Mouse (Mus musculus): ENCODE data around the gene Kdm4b.

Kdm4b gene

DNA sequence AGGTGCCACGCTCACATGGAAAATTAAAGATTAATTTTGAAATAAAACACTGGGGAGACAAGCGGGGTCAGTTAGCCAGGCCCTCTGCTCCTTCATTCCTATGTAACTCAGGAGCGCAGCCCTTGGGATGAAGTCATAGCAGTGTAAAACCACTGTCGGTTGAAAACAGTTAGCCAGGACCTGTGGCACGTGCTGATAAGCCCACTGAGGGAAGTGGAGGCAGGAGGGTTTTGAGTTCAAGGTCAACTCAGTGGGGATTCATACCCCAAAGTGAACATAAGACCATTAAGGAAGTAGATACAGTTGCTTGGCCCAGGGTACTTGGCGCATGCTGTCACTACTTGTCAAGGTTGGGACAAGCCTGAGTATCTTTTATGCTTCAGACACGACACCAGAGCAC is 85.6 kb downstream of the Kdm4b start:
- TF ChIP-seq GATA4 (IDR thresholded peaks at IDR 0.05; ENCODE audit: insufficient replicate concordance, low read length), result no peak

DNA sequence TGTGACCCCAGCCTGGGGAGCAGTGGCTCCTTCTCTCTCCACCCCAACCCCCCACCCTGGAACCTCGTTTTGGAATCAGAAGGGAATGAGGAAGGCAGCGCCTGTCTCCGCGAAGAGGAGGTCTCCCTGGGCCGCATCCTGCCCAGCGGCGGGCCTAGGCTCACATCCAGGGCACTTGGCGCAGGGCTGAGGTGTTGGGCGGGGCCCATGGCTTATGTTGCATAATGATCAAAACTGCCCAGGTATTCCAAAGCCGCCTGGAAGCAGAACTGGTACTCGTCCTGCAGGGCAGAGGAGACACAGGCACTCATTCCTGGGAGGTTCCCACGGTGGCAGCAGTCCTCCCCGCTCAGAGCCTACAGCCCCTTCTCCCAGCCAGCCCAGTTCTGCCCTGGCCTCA is 87.3 kb downstream of the Kdm4b start:
- TF ChIP-seq GATA4 (IDR thresholded peaks at IDR 0.05; ENCODE audit: insufficient replicate concordance, low read length), result no peak

DNA sequence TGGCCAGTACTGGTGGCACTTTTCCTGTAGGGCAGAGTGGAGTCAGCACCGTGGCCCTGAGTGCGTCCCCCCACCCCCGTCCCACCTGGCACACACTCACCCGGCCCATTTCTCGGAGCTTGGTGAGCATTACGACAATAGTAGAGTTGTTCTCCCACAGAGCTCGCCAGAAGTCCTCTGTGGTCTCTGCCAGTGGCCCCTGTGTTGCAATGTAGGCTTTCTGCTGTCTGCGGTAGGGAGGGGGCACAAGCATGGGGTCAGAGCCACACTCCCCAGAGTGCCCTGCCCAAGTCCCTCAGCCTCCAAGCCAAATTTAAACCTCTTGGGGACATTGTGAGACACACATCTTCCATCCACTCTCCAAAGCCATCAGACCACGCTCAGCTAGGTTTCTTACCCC is 88.9 kb downstream of the Kdm4b start:
- no peak for TF ChIP-seq GATA4 (IDR thresholded peaks at IDR 0.05; ENCODE audit: insufficient replicate concordance, low read length)

DNA sequence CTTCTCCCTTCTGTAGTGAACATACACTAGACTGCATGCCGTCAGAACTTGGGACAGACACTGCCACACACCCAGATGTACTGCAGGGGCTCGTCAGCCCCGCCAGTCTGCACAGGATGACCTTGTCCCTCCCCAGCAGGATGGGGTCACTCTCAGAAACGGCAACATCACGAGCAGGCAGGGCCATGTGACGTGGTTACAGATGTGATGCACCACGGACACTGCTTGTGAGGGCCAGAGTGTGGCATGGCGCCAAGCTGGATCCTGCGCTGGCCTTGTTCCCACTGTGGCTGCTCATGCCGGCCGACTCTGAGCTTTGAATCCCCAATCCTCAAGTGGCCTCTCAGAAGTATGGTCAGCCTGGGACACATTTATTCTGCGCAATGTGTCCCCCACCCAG is 92.4 kb downstream of the Kdm4b start:
- no peak for TF ChIP-seq GATA4 (IDR thresholded peaks at IDR 0.05; ENCODE audit: insufficient replicate concordance, low read length)

DNA sequence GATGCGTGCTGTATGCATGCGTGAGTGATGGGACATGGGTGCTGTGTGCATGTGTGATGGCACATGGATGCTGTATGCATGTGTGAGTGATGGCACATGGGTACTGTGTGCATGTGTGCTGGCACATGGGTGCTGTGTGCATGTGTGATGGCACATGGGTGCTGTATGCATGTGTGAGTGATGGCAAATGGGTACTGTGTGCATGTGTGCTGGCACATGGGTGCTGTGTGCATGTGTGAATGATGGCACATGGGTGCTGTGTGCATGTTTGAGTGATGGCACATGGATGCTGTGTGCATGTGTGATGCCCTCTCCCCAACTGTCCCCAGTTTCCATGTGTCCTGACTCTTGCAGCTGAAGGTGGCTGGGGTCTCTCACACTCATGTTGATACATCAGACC is 94.2 kb downstream of the Kdm4b start:
- TF ChIP-seq GATA4 (IDR thresholded peaks at IDR 0.05; ENCODE audit: insufficient replicate concordance, low read length), result no peak

DNA sequence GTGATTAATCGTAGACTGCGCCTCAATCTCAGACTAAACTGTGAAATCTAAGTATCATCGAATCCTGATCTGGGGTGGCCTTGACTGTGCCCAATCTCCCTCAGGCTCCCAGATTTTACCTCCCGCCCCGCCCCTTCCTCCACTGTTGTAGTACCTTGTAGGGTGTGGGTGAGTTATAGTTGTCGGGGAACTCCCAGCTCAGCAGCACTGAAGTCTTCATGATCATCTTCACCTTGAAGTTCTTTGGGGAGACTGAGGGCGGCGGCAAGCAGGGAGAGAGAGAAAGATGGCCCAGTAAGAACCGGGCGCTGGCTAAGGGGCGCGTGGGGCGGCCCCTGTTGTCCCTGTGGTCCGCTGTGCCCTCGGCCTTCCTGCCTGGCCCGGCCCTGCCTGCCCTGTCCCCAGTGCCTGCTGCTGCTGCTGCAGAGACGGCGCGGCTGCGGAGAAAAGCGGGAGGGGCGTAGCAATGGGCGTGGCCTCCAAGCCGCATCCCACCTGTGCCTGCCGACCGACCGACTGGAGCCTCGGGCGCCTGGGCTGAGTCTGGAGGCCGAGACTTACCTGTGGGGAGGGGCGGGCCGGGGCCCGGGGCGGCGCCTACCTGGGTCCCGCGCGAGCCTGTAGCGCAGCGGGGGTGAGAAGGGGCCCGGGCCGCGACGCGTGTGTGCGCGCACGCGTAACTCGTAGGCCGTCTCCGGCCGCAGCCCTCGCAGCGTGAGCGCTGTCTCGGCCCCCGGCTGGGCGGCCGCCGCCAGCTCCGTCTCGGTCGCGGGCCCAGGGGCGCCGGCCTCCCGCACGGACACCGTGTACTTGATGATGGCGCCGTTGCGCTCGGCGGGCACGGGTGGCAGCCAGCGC is 99.1 kb downstream of the Kdm4b start:
- no peak for TF ChIP-seq GATA4 (IDR thresholded peaks at IDR 0.05; ENCODE audit: insufficient replicate concordance, low read length)

DNA sequence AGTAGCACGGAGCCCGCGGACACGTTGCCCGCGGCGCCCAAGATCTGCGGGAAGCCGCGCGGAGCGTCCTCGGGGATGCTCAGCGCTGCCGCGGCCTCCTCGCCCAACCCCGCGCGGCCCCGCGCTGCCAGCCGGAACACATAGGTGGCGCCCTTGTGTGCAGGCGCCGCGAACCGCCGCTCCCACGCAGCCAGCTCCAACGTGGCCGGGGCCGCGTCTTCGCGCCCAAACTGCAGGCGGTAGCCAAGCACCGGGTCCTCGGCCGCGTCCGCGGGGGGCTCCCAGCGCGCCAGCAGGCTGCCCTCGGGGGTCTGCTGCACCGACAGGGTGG is 99.7 kb downstream of the Kdm4b start:
- TF ChIP-seq GATA4 (IDR thresholded peaks at IDR 0.05; ENCODE audit: insufficient replicate concordance, low read length), result no peak

DNA sequence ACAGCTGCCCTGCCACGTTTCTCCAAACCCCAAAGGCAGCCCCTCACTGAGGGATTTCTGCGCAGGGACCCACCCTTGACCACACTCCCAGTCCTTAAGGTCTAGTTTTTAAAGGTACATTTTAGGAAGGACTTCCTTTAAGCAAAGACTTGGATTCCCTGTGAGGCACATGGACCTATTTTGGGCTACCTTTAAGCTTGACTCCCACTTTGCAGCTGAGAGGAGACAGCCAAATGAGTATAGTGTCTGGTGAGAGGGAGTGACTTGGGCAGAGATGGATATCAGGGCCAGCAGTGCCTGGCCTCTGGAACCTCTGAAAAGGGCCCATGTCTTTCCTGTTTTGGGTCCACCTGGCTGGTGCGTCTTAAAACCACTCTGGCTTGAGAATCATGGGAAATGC is 100.1 kb downstream of the Kdm4b start:
- no peak for TF ChIP-seq GATA4 (IDR thresholded peaks at IDR 0.05; ENCODE audit: insufficient replicate concordance, low read length)

DNA sequence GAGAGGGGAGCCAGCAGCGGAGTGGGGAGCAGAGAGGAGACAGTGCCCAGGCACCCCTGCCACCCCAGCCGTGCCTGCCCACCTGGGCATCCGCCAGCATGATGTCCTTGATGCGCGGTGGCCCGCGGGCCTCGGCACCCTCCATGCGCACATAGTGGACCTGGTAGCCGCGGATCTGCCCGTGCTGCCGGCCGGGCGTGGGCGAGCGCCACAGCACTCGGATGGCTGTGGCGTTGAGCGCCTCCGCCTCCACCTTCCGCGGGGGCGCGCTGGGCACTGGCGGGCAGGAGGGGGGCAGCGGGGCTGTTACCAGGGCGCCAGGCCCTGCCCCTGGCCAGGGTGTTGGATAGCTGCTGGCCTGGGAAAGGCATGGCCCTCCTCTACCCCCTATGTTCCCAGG is 102.0 kb downstream of the Kdm4b start:
- no peak for TF ChIP-seq GATA4 (IDR thresholded peaks at IDR 0.05; ENCODE audit: insufficient replicate concordance, low read length)

DNA sequence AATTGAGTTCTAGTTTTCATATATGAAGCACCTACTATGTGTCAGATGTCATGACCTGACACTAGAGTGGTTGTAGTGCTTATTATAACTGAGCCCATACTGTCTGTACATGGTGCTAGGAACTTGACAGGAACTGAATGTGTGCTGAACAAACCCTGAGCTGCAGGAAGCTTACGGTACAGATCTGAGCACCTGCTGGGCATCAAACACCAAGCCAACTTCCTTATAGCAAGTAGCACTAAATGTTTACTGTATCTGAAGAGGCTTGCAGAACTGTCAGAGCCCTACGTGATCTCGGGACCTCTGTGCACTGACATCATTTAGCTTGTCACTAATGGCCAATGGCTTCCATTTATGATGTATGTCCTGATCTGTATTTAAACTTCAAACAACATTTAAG is 105.7 kb downstream of the Kdm4b start:
- TF ChIP-seq GATA4 (IDR thresholded peaks at IDR 0.05; ENCODE audit: insufficient replicate concordance, low read length), result no peak

DNA sequence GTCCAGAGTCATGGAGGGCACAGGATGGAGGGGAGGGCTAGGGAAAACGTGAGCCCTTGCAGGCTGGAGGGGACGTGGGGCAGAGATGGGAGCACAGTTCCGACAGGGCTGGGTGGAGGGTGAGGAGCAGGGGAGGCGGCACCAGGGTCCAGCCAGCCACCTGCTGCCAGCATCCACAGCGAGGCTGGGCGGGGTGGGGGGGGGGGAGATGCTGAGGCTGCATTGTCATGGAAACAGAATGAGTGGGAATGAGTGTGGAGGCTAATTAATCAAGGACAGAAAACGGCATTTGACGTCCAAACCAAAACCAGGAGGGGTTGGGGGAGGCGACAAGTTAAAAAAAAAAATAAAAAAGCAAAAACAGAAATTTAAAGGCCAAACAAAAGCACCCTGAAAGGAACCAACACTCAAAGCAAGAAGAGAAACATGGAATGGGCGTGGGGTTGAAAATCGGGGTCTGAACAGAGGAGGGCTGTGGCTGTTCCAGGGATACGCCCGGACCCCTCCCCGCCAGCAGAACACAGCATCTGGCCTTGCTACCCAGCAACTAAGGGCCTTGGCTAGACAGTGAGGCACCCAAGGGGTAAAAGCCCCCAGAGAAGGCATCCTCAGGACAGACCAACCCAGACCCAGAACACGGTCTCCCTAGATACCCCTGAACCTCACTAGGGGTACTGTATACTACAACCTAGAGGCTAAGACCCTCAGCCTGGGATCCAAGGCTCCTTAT is 114.0 kb downstream of the Kdm4b start:
- no peak for TF ChIP-seq GATA4 (IDR thresholded peaks at IDR 0.05; ENCODE audit: insufficient replicate concordance, low read length)

DNA sequence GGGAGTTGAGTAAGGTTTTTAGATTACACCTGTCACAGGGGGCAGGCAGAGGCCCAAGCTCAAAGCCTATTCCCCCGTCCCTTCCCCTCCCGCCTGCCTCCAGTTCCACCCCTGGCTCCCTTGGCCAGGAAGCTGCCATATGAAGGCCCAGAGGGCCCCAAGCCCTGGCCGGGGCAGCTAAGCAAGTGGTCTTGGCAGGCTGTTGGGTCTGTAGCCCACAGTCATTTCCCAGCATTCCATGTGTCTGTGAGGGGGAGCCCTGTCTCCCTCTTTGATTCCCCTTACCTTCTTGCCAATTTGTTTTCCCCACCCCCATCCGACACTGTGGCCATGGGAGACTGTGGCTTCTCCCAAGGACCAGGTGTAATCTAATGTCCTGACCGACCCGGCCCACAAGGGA is 116.5 kb downstream of the Kdm4b start:
- no peak for TF ChIP-seq GATA4 (IDR thresholded peaks at IDR 0.05; ENCODE audit: insufficient replicate concordance, low read length)

DNA sequence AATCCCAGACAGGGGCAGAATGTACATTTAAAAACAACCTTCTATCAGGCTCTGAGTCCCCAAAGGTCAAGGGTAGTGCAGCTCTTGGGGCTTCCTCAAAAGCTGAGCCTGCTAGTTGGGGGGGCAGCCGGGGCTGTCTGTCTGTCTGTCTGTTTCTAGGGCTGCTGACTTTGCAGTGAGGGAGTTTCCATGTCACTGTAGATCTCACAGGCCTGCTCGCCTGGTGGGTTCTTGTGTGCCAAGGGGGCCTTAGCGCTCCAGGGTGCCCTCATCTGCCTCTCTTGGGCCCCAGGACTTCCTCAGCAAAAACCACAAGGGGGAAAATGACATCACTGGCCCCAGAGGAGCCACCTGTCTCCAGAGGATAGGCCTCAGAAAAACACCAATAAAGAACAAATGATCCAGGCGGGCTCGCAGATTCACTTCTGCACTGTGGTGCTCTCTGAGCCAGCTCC is 117.5 kb downstream of the Kdm4b start:
- TF ChIP-seq GATA4 (IDR thresholded peaks at IDR 0.05; ENCODE audit: insufficient replicate concordance, low read length), result no peak

DNA sequence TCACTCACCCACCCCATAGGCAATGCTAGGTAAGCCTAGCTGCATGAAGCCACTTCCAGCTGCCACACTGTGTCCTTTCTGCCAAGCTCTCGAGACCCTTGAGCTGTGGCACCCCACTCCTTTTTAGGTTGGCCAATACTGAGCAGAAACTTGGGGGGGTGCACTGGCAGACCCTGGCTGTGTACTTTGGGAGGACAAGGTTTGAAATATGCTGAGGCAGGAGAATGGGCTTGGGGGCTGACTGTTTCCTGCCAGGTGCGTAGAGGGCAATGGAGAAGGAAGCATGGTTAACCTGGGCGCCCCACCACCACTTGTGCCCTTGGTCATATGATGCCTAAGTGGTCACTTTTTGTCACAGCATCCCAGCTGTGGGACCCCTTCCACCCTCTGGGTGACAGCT is 118.9 kb downstream of the Kdm4b start:
- no peak for TF ChIP-seq GATA4 (IDR thresholded peaks at IDR 0.05; ENCODE audit: insufficient replicate concordance, low read length)

DNA sequence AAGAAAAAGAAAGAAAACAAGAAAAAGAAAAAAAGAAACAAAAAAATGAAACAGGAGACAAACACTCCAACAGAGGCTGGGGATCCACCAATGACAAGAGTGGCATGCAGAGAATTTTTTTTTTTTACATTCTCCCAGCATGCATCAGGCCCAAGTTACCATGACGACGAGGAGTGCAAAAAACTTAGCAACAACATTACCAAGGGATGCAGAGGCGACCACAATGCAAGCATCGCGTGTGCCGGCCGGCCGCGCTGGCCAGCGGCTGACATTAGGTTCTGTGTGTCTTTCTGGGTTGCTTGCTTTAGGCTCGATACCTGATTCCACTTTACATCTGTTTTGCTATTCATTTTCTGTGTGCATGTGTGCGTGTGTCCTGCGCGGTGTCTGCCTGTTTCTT is 119.5 kb downstream of the Kdm4b start:
- no peak for TF ChIP-seq GATA4 (IDR thresholded peaks at IDR 0.05; ENCODE audit: insufficient replicate concordance, low read length)

DNA sequence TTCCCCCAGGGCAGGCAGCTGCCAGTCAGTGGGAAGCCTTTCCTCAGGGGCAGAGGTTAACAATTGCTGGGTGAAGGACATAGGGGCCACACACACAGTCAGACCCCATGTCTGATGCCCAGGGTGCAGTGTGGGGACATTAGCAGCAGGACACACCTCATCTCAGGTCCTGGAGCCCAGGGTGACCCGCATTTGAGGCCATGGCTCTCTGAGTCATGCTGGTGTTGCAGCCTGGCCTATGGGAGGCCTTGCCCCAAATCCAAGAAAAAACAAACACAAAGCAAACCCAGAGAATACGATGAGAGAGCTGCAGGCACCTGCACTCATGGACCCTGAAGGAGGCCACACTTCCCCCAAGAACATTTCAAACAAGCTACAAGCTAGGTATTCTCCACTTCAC is 121.9 kb downstream of the Kdm4b start:
- no peak for TF ChIP-seq GATA4 (IDR thresholded peaks at IDR 0.05; ENCODE audit: insufficient replicate concordance, low read length)

All from liver, adult (tissue).